Mouse (Mus musculus): Measurements from ENCODE around the gene Foxred2. TPM values are rescaled to one million over a fixed set of nuclear protein-coding genes. Genes with fewer than 3 reads are reported as not detected.

Gene Foxred2
- polyA plus RNA-seq, 1 experiment from 2014 or later: 7.5 TPM

Other genes with a start within 250 kb of the Foxred2 start
- not detected in 2 replicates for gene Apol9b, start 227.7 kb downstream of the Foxred2 start, polyA plus RNA-seq (2016; fragmentation: Nextera tagmentation; extraction: Ambion mirVana)
- 0.24 and 0.46 TPM in 2 replicates for gene Apol8, start 199.7 kb downstream of the Foxred2 start, polyA plus RNA-seq (2016; fragmentation: Nextera tagmentation; extraction: Ambion mirVana)
- gene Myh9, start 114.5 kb downstream of the Foxred2 start, polyA plus RNA-seq (2016; fragmentation: Nextera tagmentation; extraction: Ambion mirVana): 24.6 and 27.6 TPM in 2 replicates
- gene Txn2, start 27.7 kb downstream of the Foxred2 start, polyA plus RNA-seq (2016; fragmentation: Nextera tagmentation; extraction: Ambion mirVana): 203 and 210 TPM in 2 replicates
- gene Eif3d, start 14.1 kb upstream of the Foxred2 start, polyA plus RNA-seq (2016; fragmentation: Nextera tagmentation; extraction: Ambion mirVana): 219 and 234 TPM in 2 replicates
- 2.2 and 2.5 TPM in 2 replicates for gene Cacng2, start 163.3 kb upstream of the Foxred2 start, polyA plus RNA-seq (2016; fragmentation: Nextera tagmentation; extraction: Ambion mirVana)
- gene Ift27, start 217.4 kb upstream of the Foxred2 start, polyA plus RNA-seq (2016; fragmentation: Nextera tagmentation; extraction: Ambion mirVana): 127 and 131 TPM in 2 replicates
- not detected in 2 replicates for gene Pvalb, start 249.7 kb upstream of the Foxred2 start, polyA plus RNA-seq (2016; fragmentation: Nextera tagmentation; extraction: Ambion mirVana)